Mouse (Mus musculus): ENCODE results near the gene Btf3l4. TPM values are rescaled to one million over a fixed set of nuclear protein-coding genes. Genes with fewer than 3 reads are reported as not detected.

The Btf3l4 gene
- polyA plus RNA-seq, 1 experiment from 2014 or later: 177 TPM

GRCm38 (mm10) chr4:108830698-108831097 lies 2.7 kb downstream of the Btf3l4 start:
- no peak overlapping the region for H3K9ac ChIP-seq (ENCODE audit: low read depth, low read length)
- H3K4me1 ChIP-seq (ENCODE audit: control insufficient read depth, insufficient read depth, low read length): peaks cover 18% of the 10 kb centered on the region
- H3K27ac ChIP-seq (ENCODE audit: low read length): no peak overlapping the region
- peak overlapping the region; percentile 14; the same call in 1 of the 2 replicates for H3K4me2 ChIP-seq (ENCODE audit: low read length)
- WGBS: 80% methylated on average over 1 of the region's 1 CpGs
- no peaks in the 10 kb centered on the region for H3K9me3 ChIP-seq (replicated peaks; ENCODE audit: control insufficient read depth, low read length, poor library complexity, severe bottlenecking)
- no peaks in the 10 kb centered on the region for H3K27me3 ChIP-seq (ENCODE audit: control insufficient read depth, insufficient read depth, low read depth, low read length)
- H3K36me3 ChIP-seq (ENCODE audit: control insufficient read depth, insufficient read depth, low read length): peaks cover 4% of the 10 kb centered on the region; the same call in 1 of the 2 replicates
- no peak for ATAC-seq
- no peak overlapping the region for H3K4me3 ChIP-seq (ENCODE audit: low read depth, low read length)

GRCm38 (mm10) chr4:108826643-108827042 lies 6.8 kb downstream of the Btf3l4 start:
- Histone ChIP-seq H3K27ac (ENCODE audit: low read length) (no peak overlapping the region), H3K9me3 (replicated peaks; ENCODE audit: control insufficient read depth, low read length, poor library complexity, severe bottlenecking) (no peaks in the 10 kb centered on the region), H3K27me3 (ENCODE audit: control insufficient read depth, insufficient read depth, low read depth, low read length) (no peaks in the 10 kb centered on the region), H3K9ac (ENCODE audit: low read depth, low read length) (no peak overlapping the region), H3K4me2 (ENCODE audit: low read length) (no peak overlapping the region), H3K36me3 (ENCODE audit: control insufficient read depth, insufficient read depth, low read length) (peaks cover 18% of the 10 kb centered on the region; the same call in 1 of the 2 replicates), H3K4me1 (ENCODE audit: control insufficient read depth, insufficient read depth, low read length) (peaks cover 6% of the 10 kb centered on the region), H3K4me3 (ENCODE audit: low read depth, low read length) (no peak overlapping the region)
- ATAC-seq: no peak
- WGBS: 94% methylated on average over 2 of the region's 2 CpGs

- Histone ChIP-seq H3K27me3 (ENCODE audit: control insufficient read depth, insufficient read depth, low read depth, low read length) (no peaks in the 10 kb centered on the region), H3K4me3 (ENCODE audit: low read depth, low read length) (no peak overlapping the region), H3K9me3 (replicated peaks; ENCODE audit: control insufficient read depth, low read length, poor library complexity, severe bottlenecking) (no peaks in the 10 kb centered on the region), H3K4me2 (ENCODE audit: low read length) (no peak overlapping the region), H3K36me3 (ENCODE audit: control insufficient read depth, insufficient read depth, low read length) (peaks cover 18% of the 10 kb centered on the region; the same call in 1 of the 2 replicates), H3K4me1 (ENCODE audit: control insufficient read depth, insufficient read depth, low read length) (peaks cover 4% of the 10 kb centered on the region), H3K27ac (ENCODE audit: low read length) (no peak overlapping the region), H3K9ac (ENCODE audit: low read depth, low read length) (no peak overlapping the region)
- no peak for ATAC-seq
- 88% methylated on average over 1 of the region's 1 CpGs for WGBS
Observed at GRCm38 (mm10) chr4:108826096-108826495, 7.3 kb downstream of the Btf3l4 start.

GRCm38 (mm10) chr4:108825677-108826076 lies 7.7 kb downstream of the Btf3l4 start:
- Histone ChIP-seq H3K27me3 (ENCODE audit: control insufficient read depth, insufficient read depth, low read depth, low read length) (no peaks in the 10 kb centered on the region), H3K27ac (ENCODE audit: low read length) (no peak overlapping the region), H3K4me1 (ENCODE audit: control insufficient read depth, insufficient read depth, low read length) (no peaks in the 10 kb centered on the region; the same call in 1 of the 2 replicates), H3K4me3 (ENCODE audit: low read depth, low read length) (no peak overlapping the region), H3K36me3 (ENCODE audit: control insufficient read depth, insufficient read depth, low read length) (peaks cover 18% of the 10 kb centered on the region; the same call in 1 of the 2 replicates), H3K4me2 (ENCODE audit: low read length) (no peak overlapping the region), H3K9me3 (replicated peaks; ENCODE audit: control insufficient read depth, low read length, poor library complexity, severe bottlenecking) (no peaks in the 10 kb centered on the region), H3K9ac (ENCODE audit: low read depth, low read length) (no peak overlapping the region)
- ATAC-seq: no peak
- WGBS: 94% methylated on average over 3 of the region's 3 CpGs

- peak; percentile 11; the same call in 1 of the 2 replicates for ATAC-seq
- WGBS: 50% methylated on average over 6 of the region's 6 CpGs
- H3K4me3 ChIP-seq (ENCODE audit: low read depth, low read length): no peak overlapping the region
- H3K27ac ChIP-seq (ENCODE audit: low read length): no peak overlapping the region
- H3K4me2 ChIP-seq (ENCODE audit: low read length): no peak overlapping the region
- H3K27me3 ChIP-seq (ENCODE audit: control insufficient read depth, insufficient read depth, low read depth, low read length): no peaks in the 10 kb centered on the region
- no peak overlapping the region for H3K9ac ChIP-seq (ENCODE audit: low read depth, low read length)
- peaks cover 6% of the 10 kb centered on the region; the same call in 1 of the 2 replicates for H3K36me3 ChIP-seq (ENCODE audit: control insufficient read depth, insufficient read depth, low read length)
- H3K4me1 ChIP-seq (ENCODE audit: control insufficient read depth, insufficient read depth, low read length): no peaks in the 10 kb centered on the region
- no peaks in the 10 kb centered on the region for H3K9me3 ChIP-seq (replicated peaks; ENCODE audit: control insufficient read depth, low read length, poor library complexity, severe bottlenecking)
Observed at GRCm38 (mm10) chr4:108811550-108811949, 21.9 kb downstream of the Btf3l4 start.

GRCm38 (mm10) chr4:108811142-108811541 lies 22.3 kb downstream of the Btf3l4 start:
- Histone ChIP-seq H3K9me3 (replicated peaks; ENCODE audit: control insufficient read depth, low read length, poor library complexity, severe bottlenecking) (no peaks in the 10 kb centered on the region), H3K36me3 (ENCODE audit: control insufficient read depth, insufficient read depth, low read length) (peaks cover 6% of the 10 kb centered on the region; the same call in 1 of the 2 replicates), H3K27ac (ENCODE audit: low read length) (no peak overlapping the region), H3K9ac (ENCODE audit: low read depth, low read length) (no peak overlapping the region), H3K4me1 (ENCODE audit: control insufficient read depth, insufficient read depth, low read length) (no peaks in the 10 kb centered on the region), H3K27me3 (ENCODE audit: control insufficient read depth, insufficient read depth, low read depth, low read length) (no peaks in the 10 kb centered on the region), H3K4me3 (ENCODE audit: low read depth, low read length) (no peak overlapping the region), H3K4me2 (ENCODE audit: low read length) (no peak overlapping the region)
- 69% methylated on average over 4 of the region's 4 CpGs for WGBS
- 0 out of 2 replicates have a peak, but pooled peaks have one; percentile 14 for ATAC-seq

GRCm38 (mm10) chr4:108803535-108803934 lies 29.9 kb downstream of the Btf3l4 start:
- no peak overlapping the region for H3K4me3 ChIP-seq (ENCODE audit: low read depth, low read length)
- no peaks in the 10 kb centered on the region for H3K4me1 ChIP-seq (ENCODE audit: control insufficient read depth, insufficient read depth, low read length)
- H3K4me2 ChIP-seq (ENCODE audit: low read length): no peak overlapping the region
- H3K9me3 ChIP-seq (replicated peaks; ENCODE audit: control insufficient read depth, low read length, poor library complexity, severe bottlenecking): no peaks in the 10 kb centered on the region
- H3K27me3 ChIP-seq (ENCODE audit: control insufficient read depth, insufficient read depth, low read depth, low read length): no peaks in the 10 kb centered on the region
- H3K36me3 ChIP-seq (ENCODE audit: control insufficient read depth, insufficient read depth, low read length): no peaks in the 10 kb centered on the region
- WGBS: 75% methylated on average over 2 of the region's 2 CpGs
- no peak overlapping the region for H3K27ac ChIP-seq (ENCODE audit: low read length)
- ATAC-seq: no peak
- no peak overlapping the region for H3K9ac ChIP-seq (ENCODE audit: low read depth, low read length)

GRCm38 (mm10) chr4:108798083-108798830 lies 35.2 kb downstream of the Btf3l4 start:
- Histone ChIP-seq H3K9ac (ENCODE audit: low read depth, low read length) (no peak overlapping the region), H3K27me3 (ENCODE audit: control insufficient read depth, insufficient read depth, low read depth, low read length) (no peaks in the 10 kb centered on the region), H3K4me1 (ENCODE audit: control insufficient read depth, insufficient read depth, low read length) (no peaks in the 10 kb centered on the region), H3K36me3 (ENCODE audit: control insufficient read depth, insufficient read depth, low read length) (no peaks in the 10 kb centered on the region), H3K27ac (ENCODE audit: low read length) (no peak overlapping the region), H3K4me3 (ENCODE audit: low read depth, low read length) (no peak overlapping the region), H3K9me3 (replicated peaks; ENCODE audit: control insufficient read depth, low read length, poor library complexity, severe bottlenecking) (no peaks in the 10 kb centered on the region), H3K4me2 (ENCODE audit: low read length) (no peak overlapping the region)
- no peak for ATAC-seq
- WGBS: 63% methylated on average over 2 of the region's 2 CpGs

GRCm38 (mm10) chr4:108796701-108797100 lies 36.7 kb downstream of the Btf3l4 start:
- Histone ChIP-seq H3K36me3 (ENCODE audit: control insufficient read depth, insufficient read depth, low read length) (no peaks in the 10 kb centered on the region), H3K27me3 (ENCODE audit: control insufficient read depth, insufficient read depth, low read depth, low read length) (no peaks in the 10 kb centered on the region), H3K4me2 (ENCODE audit: low read length) (no peak overlapping the region), H3K9ac (ENCODE audit: low read depth, low read length) (no peak overlapping the region), H3K9me3 (replicated peaks; ENCODE audit: control insufficient read depth, low read length, poor library complexity, severe bottlenecking) (no peaks in the 10 kb centered on the region), H3K4me3 (ENCODE audit: low read depth, low read length) (no peak overlapping the region), H3K4me1 (ENCODE audit: control insufficient read depth, insufficient read depth, low read length) (no peaks in the 10 kb centered on the region), H3K27ac (ENCODE audit: low read length) (no peak overlapping the region)
- ATAC-seq: no peak
- 66% methylated on average over 4 of the region's 4 CpGs for WGBS

Data from midbrain, embryonic 16.5 days (tissue).